Mouse (Mus musculus) testis, adult 2 months (tissue): ENCODE results near the gene Rptor. TPM values are rescaled to one million over a fixed set of nuclear protein-coding genes. Genes with fewer than 3 reads are reported as not detected.

Experiments used
- H3K27ac ChIP-seq: fragments of 200-500 bp; 2 replicates; pipeline ENCODE4 v1.5.1; 2012; ENCODE audit warnings: low read depth, low read length; ENCODE audit not compliant: control insufficient read depth, insufficient read depth
- H3K27me3 ChIP-seq: fragments of 200-500 bp; 2 replicates; pipeline ENCODE4 v1.6.1; 2012; ENCODE audit warnings: mild to moderate bottlenecking, low read length, moderate library complexity; ENCODE audit not compliant: control insufficient read depth, insufficient read depth
- H3K36me3 ChIP-seq: fragments of 200-500 bp; 2 replicates; pipeline ENCODE4 v1.6.1; 2012; ENCODE audit warnings: mild to moderate bottlenecking, low read length; ENCODE audit not compliant: control insufficient read depth, insufficient read depth
- H3K4me1 ChIP-seq: fragments of 200-500 bp; 2 replicates; pipeline ENCODE4 v1.6.1; 2012; ENCODE audit warnings: low read length; ENCODE audit not compliant: control insufficient read depth, insufficient read depth
- H3K4me3 ChIP-seq: fragments of 200-500 bp; 2 replicates; pipeline ENCODE4 v1.5.1; 2012; ENCODE audit warnings: low read depth, mild to moderate bottlenecking, low read length, moderate library complexity, mixed read lengths; ENCODE audit not compliant: control insufficient read depth
- CTCF ChIP-seq: fragments of 200-500 bp; IDR thresholded peaks from 2 replicates; pipeline ENCODE4 v1.5.1; 2012; ENCODE audit warnings: low read depth, mild to moderate bottlenecking, inconsistent platforms, low read length, moderate library complexity; ENCODE audit not compliant: control insufficient read depth, insufficient read depth, insufficient replicate concordance
- POLR2A ChIP-seq: fragments of 200-500 bp; IDR thresholded peaks from 2 replicates; pipeline ENCODE4 v1.6.1; 2012; ENCODE audit warnings: low read depth, mild to moderate bottlenecking, inconsistent platforms, low read length, moderate library complexity; ENCODE audit not compliant: control insufficient read depth
- polyA plus RNA-seq: library from polyadenylated mRNA; depleted of rRNA; stranded (reverse); fragments of >200 nt; gene quantifications from 2 replicates; pipeline ENCODE4 v1.2.3, GENCODE M21; 2012

Gene Rptor
- polyA plus RNA-seq, 1 experiment: 25.4 TPM

DNA sequence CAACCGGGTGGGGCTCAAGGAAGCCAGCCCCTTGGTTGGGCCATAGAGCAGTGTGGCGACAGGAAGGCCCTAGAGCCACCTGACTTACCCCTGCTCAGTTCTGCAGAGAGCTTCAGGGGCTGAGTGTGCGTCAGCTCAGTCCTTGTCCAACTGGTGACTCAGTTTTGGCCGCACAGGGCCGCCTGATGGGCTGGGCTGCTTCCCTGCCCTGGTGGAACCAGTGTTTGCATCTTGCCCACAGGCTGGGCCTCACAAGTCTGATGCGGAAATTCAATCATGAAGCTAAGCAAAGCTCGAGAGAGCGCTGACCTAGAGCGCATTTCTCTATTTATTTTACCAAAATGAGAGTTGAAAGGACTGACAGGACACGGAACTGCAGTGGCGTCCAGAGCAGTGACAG is 296.3 kb downstream of the Rptor start:
- TF ChIP-seq POLR2A: no peak
- no peak for TF ChIP-seq CTCF
- Histone ChIP-seq H3K27ac (no peak overlapping the region), H3K4me3 (no peak overlapping the region), H3K4me1 (no peaks in the 10 kb centered on the region), H3K27me3 (no peaks in the 10 kb centered on the region), H3K36me3 (no peaks in the 10 kb centered on the region; the same call in 1 of the 2 replicates)

DNA sequence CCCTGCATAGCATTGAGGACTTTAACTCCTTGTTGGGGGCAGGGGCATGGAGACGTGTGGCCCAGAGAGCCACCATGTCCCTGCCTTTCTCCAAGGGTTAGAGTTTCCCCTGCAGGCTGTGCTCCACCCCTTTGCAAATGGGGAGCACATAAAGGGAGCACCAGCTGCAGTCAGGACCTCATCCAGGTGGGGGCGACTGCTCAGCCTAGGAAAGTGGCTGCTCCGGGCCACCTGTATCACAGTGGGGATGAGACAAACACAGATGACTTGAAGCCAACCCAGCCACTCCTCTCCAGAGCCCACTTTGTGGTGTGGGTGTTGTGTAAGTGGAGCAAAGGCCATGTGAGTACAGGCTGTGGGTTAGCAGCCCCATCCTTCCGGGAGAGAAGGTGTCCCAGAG is 298.5 kb downstream of the Rptor start:
- H3K27ac ChIP-seq: no peak overlapping the region
- H3K4me1 ChIP-seq: peaks cover 2% of the 10 kb centered on the region; the same call in 1 of the 2 replicates
- no peak overlapping the region for H3K4me3 ChIP-seq
- H3K27me3 ChIP-seq: no peaks in the 10 kb centered on the region
- no peak for TF ChIP-seq POLR2A
- TF ChIP-seq CTCF: no peak
- H3K36me3 ChIP-seq: no peaks in the 10 kb centered on the region

DNA sequence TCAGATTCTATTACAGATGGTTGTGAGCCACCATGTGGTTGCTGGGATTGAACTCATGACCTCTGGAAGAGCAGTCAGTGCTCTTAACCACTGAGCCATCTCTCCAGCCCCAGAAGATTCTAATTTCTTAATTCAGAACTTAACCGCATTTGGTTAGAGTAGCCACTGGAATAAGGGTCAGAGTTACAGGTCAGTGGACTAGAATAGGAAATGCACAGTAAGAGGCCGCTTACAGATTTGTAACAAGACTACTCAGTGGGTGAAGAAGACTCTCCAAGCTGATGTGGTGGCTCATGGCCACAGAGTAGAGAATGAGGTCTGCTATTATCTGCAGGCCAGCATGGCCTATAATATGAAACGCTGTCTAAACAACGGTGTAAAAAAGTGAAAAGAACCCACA is 300.2 kb downstream of the Rptor start:
- H3K36me3 ChIP-seq: no peaks in the 10 kb centered on the region
- H3K4me3 ChIP-seq: no peak overlapping the region
- H3K4me1 ChIP-seq: peaks cover 7% of the 10 kb centered on the region
- TF ChIP-seq POLR2A: no peak
- no peak for TF ChIP-seq CTCF
- no peak overlapping the region for H3K27ac ChIP-seq
- no peaks in the 10 kb centered on the region for H3K27me3 ChIP-seq

DNA sequence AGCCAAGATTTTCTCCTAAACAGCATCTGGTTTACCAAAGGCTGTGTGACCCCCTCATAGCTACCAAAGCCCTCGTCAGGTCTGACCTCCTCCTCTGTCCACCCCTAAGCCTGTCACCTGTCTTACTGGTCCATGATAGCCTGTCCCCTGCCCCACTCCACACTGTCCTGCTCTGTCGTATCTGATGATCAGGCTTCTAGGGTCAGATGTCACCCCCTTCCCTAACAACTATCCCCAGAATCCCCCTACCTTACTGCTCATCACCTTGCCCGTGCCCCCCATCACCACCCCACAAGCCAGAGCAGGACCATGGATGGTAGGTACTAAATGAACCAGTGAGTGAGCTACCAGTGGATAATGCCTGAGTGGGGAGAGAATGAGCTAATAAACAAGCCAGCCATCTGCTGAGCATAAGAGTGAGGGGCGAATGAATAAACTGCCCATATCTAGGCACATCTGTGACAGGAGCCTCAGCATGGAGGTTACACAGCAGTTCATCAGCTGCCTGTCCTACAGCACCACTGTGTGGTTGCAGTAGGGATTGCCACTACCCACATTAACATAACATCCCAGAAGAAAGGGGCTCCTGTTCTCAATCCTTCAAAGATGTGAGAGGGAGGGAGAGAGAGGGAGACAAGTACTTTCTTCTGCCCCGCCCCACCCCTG is 302.0 kb downstream of the Rptor start:
- Histone ChIP-seq H3K27ac (no peak overlapping the region), H3K36me3 (no peaks in the 10 kb centered on the region), H3K4me1 (peaks cover 15% of the 10 kb centered on the region), H3K4me3 (no peak overlapping the region), H3K27me3 (no peaks in the 10 kb centered on the region)
- TF ChIP-seq CTCF (peak; percentile 72; the same call in 1 of the 2 replicates), POLR2A (no peak)

DNA sequence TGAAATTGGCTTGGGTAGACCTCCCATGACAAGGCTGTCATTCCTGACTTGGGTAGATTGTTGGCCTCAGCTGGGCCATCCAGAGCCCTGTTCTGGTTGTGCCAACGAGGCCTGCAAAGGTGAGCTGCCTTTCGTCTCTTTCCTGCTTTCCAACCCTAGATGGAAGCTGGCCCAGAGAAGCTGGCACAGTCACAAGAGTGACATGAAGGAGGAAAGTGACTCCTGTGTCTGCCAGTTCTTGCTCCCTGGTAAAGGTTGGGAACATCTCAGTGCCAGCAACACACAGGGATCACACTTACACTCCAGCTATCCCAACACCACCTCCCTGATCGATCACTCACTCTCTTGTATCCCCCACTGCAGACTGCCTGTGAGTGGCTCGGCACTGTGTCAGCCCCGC is 303.1 kb downstream of the Rptor start:
- Histone ChIP-seq H3K4me3 (no peak overlapping the region), H3K36me3 (no peaks in the 10 kb centered on the region), H3K4me1 (peaks cover 18% of the 10 kb centered on the region), H3K27me3 (no peaks in the 10 kb centered on the region), H3K27ac (no peak overlapping the region)
- TF ChIP-seq CTCF: no peak
- TF ChIP-seq POLR2A: no peak

DNA sequence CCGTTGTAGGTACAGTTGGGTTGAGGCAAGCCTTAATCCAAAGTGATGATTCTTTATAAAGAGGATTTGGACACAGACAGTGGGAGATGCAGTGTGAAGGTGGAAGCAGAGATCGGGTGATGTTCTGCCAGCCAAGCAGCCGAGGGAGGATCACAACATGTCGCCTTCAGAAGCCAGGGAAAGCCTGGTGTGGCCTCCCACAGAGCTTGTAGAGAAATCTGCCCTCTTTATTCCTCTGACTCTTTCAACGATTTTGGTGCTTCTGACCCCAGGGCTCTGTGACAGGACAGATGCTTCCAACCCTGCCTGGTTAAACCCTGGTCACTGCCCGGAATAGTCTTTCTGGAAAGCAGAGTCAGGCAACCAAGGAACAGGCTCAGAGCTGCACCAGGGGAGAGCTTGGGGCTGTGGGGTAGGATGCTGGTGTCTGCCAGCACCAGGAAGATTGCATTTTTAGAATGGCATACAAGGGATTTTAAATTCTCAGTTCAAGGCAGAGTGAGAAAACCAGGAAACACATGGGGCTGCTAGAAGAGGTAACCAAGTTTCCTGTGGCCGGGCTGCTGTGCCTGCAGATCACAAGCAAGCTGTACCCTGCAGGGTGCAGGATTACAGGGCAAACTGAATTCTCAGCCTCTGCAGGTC is 304.4 kb downstream of the Rptor start:
- Histone ChIP-seq H3K4me1 (peaks cover 18% of the 10 kb centered on the region), H3K27ac (no peak overlapping the region), H3K36me3 (no peaks in the 10 kb centered on the region), H3K27me3 (no peaks in the 10 kb centered on the region), H3K4me3 (no peak overlapping the region)
- no peak for TF ChIP-seq POLR2A
- no peak for TF ChIP-seq CTCF

DNA sequence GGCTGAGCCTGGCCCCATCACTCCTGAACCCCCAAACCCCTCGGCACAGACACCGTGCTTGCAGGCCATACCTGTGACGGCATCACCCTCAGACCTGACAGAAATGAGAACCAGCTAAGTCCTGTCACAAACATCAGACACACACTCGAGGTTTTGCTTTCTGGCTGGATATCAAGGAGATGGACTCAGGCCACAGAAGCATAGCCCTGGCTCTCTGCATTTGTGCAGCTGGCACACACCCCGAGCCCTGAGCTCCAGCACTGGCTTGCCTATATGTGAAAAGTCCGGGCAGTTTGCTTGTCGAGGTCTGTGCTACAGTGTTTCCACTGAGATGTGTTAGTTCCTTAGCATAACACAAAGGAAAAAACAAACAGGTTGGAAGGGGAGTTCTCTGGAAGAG is 305.0 kb downstream of the Rptor start:
- TF ChIP-seq CTCF: no peak
- TF ChIP-seq POLR2A: no peak
- H3K27me3 ChIP-seq: no peaks in the 10 kb centered on the region
- no peaks in the 10 kb centered on the region for H3K36me3 ChIP-seq
- no peak overlapping the region for H3K27ac ChIP-seq
- H3K4me3 ChIP-seq: no peak overlapping the region
- peaks cover 18% of the 10 kb centered on the region for H3K4me1 ChIP-seq

DNA sequence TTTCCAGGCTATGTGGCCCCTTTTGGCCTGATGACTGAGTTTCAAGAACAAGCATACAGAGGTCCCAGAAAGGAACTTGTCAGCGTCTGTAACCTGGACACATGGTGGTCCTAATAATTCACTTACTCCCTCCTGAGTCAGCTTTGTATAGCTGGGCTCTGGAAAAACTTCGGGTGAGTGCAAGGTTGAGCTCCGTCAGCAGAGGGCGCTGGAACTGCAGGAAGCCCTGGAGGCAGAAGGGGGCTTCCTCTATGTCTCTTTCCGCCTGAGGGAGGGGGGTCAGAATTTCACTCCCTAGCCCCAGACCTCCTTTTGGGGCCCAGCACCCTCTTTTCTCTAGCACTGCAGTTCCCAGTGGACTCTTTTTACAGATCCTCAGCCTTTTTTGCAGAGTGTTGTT is 306.7 kb downstream of the Rptor start:
- H3K4me3 ChIP-seq: no peak overlapping the region
- no peaks in the 10 kb centered on the region for H3K27me3 ChIP-seq
- H3K36me3 ChIP-seq: no peaks in the 10 kb centered on the region
- H3K4me1 ChIP-seq: peaks cover 31% of the 10 kb centered on the region
- TF ChIP-seq CTCF (peak; percentile 79), POLR2A (no peak)
- H3K27ac ChIP-seq: no peak overlapping the region
